30 mouse cellular contexts compared by ENCODE assay signal in the genomic region with DNA sequence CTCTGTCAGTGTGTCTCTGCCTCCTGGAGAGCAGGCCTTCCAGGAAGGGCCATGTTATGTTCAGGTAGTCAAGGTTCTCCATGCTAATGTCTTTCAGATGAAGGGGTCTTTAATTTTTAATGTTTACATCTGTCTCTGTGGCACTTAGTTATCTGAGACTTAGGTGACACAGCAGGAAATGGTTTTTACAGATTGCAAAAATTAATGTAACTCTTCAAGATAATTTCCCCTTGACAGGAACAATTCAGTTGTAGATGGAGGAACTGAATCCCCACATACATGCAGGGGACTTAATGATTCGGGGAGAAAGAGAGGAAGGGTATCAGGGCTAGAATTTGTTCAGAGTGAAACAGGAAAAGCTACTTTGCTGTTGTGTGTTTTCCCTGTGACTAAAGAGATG.
"Had no signal": no experiment of that assay in that cellular context is flagged by ENCODE, and none has a peak within 500 bp of the region (broad histone marks: within the 10 kb centered on the region; RNA-seq: fewer than 3 reads in every experiment).

No protein-coding gene starts in this region.

- H3K36me3 ChIP-seq: heart, embryonic 15.5 days; hindbrain, embryonic 15.5 days had no signal

- H3K4me1 ChIP-seq: intestine, embryonic 15.5 days had no signal

- H3K4me3 ChIP-seq: heart, embryonic 12.5 days; heart, embryonic 13.5 days; heart, embryonic 15.5 days; hindbrain, embryonic 10.5 days; hindbrain, embryonic 12.5 days; hindbrain, embryonic 13.5 days; hindbrain, embryonic 15.5 days; intestine, embryonic 15.5 days; kidney, embryonic 15.5 days; layer of hippocampus, adult 2 months; left cerebral cortex, adult 2 months had no signal

- H3K27ac ChIP-seq: hindbrain, embryonic 10.5 days; hindbrain, embryonic 12.5 days; hindbrain, embryonic 13.5 days; hindbrain, embryonic 14.5 days; hindbrain, embryonic 15.5 days; hindbrain, postnatal 0 days; intestine, embryonic 15.5 days; kidney, embryonic 15.5 days; kidney, postnatal 0 days; layer of hippocampus, adult 2 months; left cerebral cortex, adult 2 months had no signal

- DNase-seq: heart, postnatal 10 days; heart, postnatal 14 days; heart, postnatal 36 days; heart, postnatal 4 days; kidney, adult 11 months; kidney, adult 18-20 months; kidney, adult 2 months; kidney, adult 8-10 months; kidney, adult 9 months; kidney, postnatal 10 days; kidney, postnatal 14 days; kidney, postnatal 25 days; kidney, postnatal 36 days; kidney, postnatal 4 days; layer of hippocampus, adult 9-11 months; layer of hippocampus, postnatal 36 days had no signal

- H3K9me3 ChIP-seq: heart, embryonic 12.5 days; heart, embryonic 13.5 days; heart, embryonic 15.5 days; hindbrain, embryonic 10.5 days; hindbrain, embryonic 12.5 days; hindbrain, embryonic 13.5 days; hindbrain, embryonic 15.5 days; intestine, embryonic 15.5 days; kidney, embryonic 15.5 days had no signal

- H3K9ac ChIP-seq: heart, embryonic 12.5 days; heart, embryonic 13.5 days; heart, embryonic 15.5 days; hindbrain, embryonic 12.5 days; hindbrain, embryonic 13.5 days; hindbrain, embryonic 14.5 days; hindbrain, embryonic 15.5 days; intestine, embryonic 15.5 days; kidney, embryonic 15.5 days had no signal

- H3K27me3 ChIP-seq: heart, embryonic 12.5 days; heart, embryonic 13.5 days; heart, embryonic 15.5 days; hindbrain, embryonic 12.5 days; hindbrain, embryonic 13.5 days; hindbrain, embryonic 15.5 days; intestine, embryonic 15.5 days; kidney, embryonic 15.5 days had no signal
